Mouse (Mus musculus) lung, postnatal 36 days (tissue): Measurements from ENCODE around the gene Wars.
A peak's percentile ranks its signal among the peaks of the same experiment; 100 is the strongest.

Source experiments
- DNase-seq: peaks from one replicate; pipeline ENCODE4 v3.0.0; 2022; ENCODE audit warnings: mixed read lengths

Gene Wars

DNA sequence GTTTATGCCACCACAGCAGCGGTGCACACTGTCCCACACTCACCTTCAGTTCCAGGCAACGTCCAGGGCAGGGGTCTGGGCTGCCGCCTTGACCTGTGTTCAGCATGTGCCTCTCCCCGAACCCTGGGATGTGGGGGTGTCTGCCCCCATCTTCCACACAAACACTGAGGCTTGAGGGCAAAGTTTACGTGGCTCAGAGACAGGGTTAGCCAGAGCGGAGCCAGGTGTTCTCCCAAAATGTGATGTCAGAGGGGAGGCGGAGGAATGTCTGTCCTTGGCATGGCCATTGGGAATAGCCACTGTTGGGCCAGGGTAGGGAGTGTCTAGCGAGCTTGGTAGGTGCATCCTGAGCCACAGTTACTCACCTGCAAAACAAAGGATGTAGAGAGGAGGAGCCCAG lies 41.2 kb downstream of the Wars start:
- DNase-seq = no peak

DNA sequence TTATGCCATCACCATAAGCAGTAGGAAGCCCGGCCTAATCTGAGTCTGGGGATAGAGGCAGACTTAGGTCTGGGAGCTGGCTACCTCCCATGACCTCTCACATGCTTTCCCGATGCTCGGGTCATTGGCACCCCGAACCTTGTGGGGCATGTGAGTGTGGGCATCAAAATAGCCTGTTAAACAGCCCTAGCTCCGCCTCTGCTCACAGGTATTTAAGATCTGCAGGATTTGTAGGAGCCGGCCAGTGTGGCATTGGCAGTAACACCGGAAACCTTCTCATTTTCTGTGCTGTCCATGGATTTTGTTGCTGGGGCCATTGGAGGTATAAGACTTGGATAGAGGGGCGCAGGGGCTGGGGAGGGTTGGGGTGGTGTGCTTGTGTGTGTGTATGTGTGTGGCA lies 43.1 kb downstream of the Wars start:
- no peak for DNase-seq

DNA sequence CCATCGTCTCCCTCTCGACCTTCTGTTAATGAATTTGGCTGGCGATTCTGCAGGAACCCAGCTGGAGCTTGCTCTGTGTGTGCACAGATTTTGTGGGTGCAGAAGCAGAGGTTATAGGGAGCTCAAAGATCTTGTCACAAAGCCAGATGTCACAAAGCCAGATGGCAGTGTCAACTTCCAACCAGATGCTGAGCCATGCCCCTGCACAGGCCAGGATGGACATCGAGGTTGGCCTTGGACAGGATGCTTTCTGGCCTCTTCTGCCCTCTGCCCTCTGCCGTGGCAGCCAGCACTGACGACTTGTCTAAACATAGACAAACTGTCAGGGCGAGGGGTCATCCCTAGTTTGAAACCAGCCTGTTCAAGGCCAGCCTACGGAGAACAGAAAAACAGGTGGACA lies 43.8 kb downstream of the Wars start:
- DNase-seq = peak; percentile 62

DNA sequence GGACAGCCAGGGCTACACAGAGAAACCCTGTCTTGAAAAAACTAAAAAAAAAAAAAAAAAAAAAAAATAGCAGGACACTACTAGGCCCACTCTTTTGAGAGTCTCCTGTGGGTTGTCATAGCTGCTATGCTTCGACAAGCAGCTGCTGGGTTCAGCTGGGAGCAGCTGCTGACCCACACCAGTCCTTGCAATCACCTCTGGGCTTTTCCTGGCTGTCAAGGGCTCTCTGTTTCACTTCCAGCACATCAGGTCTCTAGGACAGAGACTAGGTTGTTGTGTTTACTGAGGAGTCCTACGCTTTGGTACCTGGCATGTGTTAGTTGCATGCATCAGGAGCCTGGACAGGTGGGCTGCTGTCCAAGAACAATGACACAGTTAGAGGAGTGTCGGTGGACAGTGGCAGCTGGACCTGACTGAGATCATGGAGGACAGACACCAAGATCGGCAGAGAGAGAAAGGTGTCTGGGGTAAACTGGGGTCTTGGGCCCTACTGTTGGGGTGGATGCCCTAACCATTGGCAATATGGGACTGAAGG lies 44.4 kb downstream of the Wars start:
- DNase-seq = peak; percentile 38

DNA sequence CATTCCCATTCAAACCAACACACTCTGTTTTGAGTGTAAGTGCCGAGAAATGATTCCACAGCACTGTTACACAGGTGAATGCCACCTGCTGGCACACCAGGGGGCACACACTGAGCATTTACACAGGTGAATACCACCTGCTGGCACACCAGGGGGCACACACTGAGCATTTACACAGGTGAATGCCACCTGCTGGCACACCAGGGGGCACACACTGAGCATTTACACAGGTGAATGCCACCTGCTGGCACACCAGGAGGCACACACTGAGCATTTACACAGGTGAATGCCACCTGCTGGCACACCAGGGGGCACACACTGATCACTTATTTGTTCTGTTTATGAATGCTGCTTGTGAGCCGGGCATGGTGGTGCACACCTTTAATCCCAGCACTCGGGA lies 45.9 kb downstream of the Wars start:
- DNase-seq = peak; percentile 47

DNA sequence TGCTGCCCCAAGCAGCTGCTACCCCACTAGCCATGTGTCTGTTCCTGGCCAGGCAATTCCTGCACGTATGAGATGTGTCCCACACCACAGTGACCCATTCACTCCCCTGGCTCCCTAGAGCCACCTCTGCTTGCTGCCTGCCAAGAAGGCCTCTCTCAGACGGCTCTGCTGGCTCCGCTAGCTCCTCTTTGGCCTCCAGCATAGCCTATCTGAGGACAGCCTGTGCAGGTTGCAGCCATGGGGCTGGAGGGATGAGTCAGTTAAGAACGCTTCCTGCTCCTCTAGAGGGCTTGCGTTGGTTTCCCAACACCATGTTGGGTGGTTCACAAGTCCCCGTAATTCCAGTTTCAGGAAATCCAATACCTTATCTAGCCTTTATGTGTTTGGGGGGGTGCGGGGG lies 51.3 kb downstream of the Wars start:
- no peak for DNase-seq

DNA sequence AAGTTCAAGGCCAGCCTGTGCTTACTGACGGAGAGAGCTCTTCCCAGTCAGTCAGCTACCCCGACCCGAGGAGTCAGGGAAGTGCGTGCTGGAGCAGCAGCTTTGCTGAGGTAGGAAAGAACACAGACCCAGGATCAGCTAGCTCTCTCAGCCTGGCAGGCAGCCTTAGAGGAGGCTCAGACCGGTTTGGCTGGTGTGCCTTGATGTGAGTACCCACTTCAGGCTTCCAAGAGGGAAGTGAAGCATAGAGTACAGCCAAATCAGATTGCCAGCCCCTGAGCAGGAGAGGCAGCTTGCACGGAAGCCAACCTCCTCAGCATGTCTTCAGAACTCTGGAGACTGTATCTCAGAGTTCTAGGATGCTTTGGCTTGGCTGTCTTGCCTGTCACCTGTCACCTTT lies 52.8 kb downstream of the Wars start:
- peak; percentile 91 for DNase-seq

DNA sequence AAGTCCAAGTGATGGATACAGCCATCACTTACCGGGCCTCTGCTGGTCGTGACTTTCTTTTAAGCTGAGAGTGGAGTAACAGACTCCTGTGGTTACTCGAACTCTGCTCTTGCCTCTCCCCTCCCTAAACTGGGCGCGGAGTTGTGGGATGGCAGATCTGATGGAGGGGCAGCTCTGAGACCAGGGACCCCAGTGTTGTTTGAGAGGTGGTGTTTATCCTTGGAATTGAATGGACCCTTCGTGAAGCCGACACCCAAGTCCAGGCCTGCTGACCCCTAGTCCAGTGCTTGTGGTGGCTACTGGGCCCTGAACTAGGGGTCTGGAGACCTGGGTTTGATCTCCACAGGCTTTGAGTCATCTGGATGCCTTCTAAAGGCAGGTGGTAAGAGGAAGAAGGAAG lies 57.3 kb downstream of the Wars start:
- no peak for DNase-seq

DNA sequence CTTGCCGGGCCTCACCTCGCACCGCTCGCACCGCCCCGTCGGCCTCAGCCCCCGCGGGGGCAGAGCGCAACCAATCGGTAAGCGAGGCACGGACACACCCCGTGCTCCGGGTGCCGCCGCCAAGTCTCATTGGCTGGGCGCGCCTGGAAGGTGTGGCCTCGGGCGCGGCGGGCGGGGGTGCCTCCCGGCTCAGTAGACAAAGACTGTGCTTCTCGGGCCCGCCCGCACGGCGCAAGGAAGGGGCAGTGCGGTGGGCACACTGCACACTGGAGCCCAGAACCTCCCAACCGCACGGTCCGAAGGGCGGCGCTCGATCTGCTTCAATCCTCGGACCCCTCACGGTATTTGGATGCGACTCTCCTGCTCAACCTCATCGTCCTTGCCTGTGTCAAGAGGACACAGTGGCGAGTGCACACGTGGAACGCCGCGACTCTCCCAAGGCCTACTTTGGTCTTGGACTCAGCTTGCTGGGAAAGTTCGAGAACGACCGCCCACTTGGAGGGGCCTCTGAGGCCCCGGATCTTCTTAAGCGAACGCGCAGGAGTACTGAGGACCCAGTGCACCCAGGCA lies 58.0 kb downstream of the Wars start, which contains the start of the genes Slc25a29 and Slc25a47:
Slc25a29 (minus strand) TSS at position 44 of the 570 bp plus-strand sequence.
Slc25a47 (plus strand) TSS at position 207 of the 570 bp plus-strand sequence.
- peak; percentile 98 for DNase-seq

DNA sequence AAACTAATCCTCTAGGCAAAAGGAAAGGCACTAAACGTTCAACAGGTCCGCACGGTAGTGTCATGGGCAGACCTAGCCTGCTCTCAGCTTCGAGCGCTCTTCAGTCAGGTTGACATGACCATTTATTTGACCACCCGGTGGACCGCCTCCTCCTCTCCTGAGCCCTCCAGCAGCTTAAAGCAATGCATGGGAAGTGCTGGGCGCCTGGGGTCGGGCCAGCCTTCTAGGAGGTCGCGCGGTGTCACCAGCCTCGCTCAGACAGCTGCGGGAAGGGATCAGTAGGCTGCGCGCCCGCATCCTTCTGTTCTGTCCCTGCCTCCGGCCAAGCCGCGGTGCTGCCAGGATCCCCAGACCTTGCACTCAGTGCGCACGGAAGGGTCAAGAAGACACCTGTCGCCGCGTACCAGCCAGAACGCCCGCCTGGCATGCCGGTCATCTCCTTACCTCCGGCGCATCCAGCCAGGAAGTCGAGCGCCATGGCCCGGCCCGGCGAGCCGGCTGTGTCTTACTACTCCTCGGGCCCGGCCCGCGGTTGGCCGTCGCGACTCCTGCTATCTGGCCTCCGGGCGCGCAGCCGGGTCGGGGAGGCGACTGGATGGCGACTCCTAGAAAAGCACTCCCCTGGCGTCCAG lies 58.6 kb downstream of the Wars start:
- no peak for DNase-seq

DNA sequence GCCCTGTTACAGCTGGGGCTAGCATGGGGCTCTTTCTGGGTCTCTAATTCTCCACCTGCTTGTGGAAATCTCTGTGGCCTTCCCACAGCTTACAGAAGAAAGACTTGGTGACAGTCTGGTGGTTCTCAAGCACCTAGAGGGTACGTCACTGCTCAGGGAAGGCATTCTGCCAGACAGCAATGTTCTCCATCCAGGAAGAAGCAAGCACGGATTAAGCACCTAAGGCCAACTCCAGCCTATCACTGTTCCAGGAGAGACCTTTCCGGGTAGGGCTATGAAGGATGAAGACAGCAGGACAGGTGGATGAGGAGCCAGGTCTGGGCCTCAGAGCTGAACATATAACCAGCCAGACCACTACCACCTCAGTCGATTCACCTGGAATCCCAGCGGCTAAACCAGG lies 59.2 kb downstream of the Wars start:
- DNase-seq = peak; percentile 53

DNA sequence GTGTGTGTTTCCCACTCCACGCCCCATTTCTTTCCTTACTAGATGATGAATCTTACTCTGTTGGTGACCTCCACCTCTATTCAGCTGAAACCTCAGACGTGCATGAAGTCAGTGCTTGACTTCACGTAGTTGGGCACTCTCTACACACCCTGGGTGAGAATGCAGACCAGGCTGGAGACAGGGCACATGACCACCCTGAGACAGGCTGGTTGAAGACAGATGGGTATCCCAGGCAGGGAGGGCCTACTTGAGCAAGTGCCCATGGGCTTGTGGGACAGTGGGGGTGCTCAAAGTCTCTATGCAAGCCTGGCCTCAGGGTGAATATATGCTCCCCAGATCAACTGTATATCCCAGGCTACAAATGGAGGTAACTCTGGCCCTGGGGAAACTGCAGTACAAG lies 59.6 kb downstream of the Wars start:
- no peak for DNase-seq

DNA sequence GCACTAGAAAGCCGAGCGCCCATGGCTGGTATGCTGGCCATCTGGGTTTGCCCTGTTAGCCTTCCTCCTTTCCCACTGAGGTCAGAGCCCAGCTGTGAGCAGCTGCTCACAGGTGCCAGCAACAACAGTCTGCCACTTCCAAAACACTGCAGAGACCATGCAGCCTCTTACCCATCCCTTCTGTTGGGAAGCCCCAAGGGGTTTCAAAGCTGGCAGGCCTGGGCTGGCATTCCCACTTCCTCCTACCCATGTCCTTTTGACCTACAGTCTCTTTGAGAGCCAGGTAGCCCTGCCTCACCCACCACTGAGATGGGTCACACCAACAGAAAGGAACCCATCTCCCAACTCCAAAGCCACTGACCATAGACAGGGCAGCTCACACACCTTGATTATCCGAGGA lies 60.6 kb downstream of the Wars start:
- DNase-seq = no peak

DNA sequence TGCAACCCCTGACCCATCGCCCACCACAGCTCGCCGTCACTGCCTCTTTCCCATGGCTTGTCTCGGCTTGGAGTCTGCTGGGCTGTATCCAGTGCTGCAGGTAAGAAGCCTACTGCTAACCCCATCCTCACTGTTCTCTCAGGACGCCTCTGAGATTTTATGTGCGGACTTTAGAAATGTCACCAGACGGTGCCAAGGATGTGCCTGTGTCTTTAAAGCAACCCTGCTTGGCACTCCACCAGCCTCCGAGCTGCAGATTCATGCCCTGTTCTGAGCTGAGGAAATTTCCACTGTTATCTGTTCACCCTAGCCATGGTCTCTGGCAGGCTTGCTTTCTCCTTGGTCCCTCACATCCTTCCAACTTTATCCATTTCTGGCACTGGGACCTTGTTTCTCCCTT lies 61.1 kb downstream of the Wars start:
- peak; percentile 47 for DNase-seq

DNA sequence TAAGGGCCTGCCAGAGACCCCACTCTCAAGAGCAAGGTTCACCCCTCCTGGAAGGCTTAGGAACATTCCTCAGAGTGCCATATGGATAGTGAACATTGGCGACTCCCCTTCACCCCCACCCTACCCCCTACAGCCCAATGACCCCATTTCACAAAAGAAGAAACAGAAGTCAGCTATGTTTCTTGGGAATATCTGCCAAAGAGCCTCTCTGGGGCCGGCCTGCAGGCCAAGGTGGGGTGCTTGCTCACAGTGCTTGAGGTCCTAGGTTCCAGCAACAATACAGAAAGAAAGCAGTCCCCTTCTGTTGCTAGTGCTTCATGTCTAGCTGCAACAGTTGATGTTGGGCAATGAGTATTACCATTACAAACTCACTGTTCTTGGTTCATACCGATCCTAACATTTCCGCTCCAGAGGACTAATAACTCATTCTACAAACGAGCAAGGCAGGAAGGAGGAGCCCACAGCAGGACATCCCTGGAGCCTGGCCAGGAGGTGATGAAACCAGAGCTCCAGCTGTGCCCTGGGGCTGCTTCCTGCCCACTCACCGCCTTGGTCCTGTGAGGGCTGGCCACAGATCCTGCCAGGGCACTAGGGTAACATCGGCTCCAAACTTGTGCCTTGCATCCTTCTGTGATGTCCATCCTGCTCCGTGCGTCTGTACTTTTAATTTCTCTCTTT lies 61.9 kb downstream of the Wars start:
- peak; percentile 85 for DNase-seq

DNA sequence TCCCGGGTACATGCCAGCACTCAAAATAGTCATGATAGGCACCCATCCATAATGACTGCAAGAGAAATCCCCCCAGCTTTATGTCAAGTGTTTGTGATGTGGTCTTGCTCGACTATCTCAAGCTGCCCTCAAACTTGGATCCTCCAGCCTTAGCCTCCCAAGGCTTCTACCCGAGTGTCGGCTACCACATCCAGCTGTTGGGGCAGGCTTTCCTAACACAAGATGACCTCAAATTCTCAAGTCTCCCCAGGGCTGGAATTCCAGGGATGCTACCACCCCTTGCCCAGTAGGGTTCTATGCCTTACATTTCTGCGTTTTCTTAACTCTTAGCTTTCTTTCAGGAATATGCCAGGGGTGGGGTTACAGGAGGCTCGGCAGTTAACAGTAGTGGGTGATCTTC lies 63.6 kb downstream of the Wars start:
- peak; percentile 21 for DNase-seq

DNA sequence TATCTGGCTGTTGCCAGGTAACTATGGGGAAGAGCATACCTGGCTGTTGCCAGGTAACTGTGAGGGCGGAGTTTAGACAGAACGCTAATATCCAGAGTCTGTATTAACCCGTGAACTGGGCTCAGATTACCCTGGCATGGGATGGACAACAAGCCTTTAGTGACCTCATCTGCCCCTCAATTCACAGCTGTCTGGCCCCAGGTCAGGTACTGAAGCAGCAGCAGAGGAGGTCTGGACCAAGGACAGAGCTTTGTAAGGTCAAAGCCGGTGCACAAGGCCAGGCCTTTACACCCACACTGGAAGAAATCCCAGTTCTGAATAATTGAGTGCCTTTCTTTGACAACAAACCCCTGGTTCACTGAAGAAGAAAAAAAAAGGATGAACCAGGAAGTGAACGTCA lies 64.3 kb downstream of the Wars start:
- DNase-seq = peak; percentile 13

DNA sequence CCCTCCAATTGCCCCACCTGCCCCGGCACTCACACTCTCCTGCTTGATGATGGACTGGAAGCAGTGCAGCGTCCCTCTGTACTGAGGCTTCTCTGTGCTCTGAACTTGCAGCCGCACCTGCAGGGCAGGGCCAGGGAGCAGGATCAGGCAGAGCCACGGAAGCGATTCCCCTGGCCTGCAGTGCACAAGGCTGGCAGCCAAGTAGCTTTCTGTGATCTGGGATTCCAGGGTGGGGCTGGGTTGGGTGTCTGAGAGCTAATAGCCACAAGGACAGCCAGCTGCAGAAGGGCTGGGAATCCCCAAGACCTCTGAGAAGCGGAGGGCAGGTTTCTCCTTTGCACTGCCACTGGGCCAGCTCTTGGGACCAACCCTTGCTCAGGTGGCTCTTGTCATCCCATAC lies 66.3 kb downstream of the Wars start:
- no peak for DNase-seq

DNA sequence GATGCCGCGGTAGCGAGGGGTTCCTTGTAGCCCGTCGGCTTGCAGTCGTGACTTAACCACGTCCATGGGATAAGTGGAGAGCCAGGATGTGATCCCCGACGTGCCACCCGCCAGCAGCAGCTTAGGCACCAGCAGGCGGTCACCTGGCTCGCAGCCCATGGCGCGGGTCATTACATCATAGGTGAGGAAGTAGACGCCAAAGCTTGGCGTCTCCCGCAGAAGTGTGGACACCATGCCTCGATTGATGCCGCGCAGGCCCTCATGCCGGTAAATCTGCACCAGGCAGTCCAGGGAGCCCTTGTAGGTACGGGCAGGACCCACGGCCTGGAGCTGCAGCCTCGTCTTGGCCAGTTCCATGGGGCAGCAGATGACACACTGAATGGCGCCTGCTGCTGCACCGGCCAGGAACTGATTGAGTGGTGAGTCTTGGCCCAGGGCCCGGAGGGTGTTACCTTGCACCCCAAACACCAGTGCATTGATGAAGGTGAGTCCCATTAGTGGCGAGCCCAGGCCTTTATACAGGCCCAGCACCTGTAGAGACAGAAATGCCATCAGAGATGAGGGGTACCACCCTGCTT lies 66.9 kb downstream of the Wars start:
- no peak for DNase-seq

DNA sequence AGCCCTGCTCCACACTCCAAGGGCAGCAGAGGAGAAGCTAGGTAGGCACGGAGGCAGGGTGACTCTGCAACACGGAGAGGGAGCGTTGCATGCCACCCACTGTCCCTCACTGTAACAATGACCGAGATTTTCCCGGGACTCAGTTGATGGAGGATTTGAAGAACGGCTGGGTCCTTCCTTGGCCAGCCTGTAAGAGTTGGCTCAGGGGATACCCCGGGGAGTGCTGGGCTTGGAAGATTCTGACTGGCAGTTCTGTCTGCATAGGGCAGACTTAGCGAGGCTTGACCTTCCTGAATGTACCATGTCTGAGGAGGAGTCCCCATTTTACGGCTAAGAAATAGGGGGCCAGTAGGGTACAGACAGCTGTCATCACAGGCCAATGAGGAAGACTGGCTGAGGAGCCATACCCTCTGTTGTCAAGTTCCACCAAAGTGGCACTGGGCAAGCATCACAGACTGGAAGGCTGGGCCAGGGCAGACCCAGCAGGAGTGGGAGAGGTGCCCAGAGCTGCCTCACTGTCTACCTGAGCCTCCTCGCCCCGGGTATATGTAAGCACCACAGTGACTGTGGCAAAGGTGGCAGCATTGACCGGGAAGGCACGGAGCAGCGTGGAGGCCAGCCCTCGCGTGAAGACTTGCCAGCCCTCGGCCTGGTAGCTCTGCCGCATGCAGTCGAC lies 67.6 kb downstream of the Wars start:
- no peak for DNase-seq

DNA sequence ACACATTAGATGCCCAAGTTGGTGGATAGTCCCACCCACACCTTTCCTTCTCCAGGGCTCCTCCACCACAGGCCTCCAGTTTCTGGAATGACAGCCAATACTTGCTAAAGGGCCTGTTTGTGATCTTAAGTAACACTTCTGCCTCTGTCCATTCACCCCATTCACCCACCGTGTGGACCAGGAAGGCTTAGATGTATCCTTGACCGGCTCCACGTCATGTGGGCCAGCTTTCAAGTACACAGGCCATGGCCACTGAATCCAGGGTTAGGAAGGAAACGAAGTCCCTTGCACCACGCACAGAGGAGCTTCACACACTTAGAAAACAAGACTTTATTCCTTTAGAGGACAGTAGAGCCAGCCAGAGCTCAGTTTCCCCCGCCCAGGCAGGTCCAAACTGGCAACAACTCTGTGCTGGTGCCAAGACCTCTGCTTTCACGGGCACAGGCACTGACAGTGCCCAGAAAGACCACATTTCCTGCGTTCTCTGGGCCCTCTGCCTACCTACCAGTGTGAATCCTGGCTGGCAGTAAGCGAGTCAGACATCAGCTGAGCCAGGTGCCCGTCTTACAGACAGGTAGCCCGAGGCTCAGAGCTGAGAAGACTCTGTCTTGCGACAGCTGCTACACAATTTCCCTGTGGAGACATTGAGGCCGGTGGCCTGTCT lies 68.3 kb downstream of the Wars start:
- no peak for DNase-seq

DNA sequence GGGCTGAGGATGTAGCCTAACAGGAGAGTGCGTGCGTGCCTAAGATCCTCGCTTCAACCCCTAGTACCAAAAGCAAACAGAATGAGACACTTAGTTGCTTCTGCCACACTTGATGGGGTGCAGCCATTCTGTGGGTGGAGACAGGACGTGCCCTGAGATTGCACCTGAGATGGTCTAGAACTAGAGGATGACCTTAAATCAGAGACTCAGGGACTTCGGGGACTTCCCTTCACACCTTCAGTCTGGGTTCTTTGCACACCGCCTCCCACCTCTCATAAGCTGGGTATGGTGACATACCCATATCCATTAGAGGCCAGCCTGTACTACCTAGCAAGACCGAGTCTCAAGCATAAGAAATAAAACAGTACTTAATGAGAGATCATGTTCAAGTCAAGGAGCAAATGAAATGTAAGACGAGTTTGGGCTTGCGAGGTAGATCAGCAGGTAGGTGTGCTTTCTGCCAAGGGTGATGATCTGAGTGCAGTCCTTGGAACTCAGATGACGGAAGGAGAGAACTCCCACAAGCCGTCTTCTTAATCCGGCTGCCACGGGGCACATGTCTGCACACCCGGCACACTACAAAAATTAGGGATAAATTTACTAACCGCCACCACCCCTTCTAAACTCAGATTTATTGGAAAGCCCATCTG lies 69.6 kb downstream of the Wars start:
- DNase-seq = no peak
